Mouse (Mus musculus): ENCODE measurements at regions not wholly inside any gene's neighbourhood (a gene's known extent, or its start where the extent isn't known, plus 50 kb on each side); places are given as distances from the start of the nearest gene placed in this dataset.
"Not testable (repeated sequence)": the region's sequence is repeated elsewhere in the genome, so short reads cannot be mapped to it uniquely, and the experiment has no call there.

- H3K36me3 ChIP-seq; H3K4me3 ChIP-seq; H3K4me1 ChIP-seq (replicated peaks); ATAC-seq (ENCODE audit: low FRiP score, low read depth); H3K27ac ChIP-seq (replicated peaks); H3K4me2 ChIP-seq; H3K9ac ChIP-seq; H3K27me3 ChIP-seq; H3K9me3 ChIP-seq: not testable (repeated sequence)
- no CpG with 5 or more reads among the region's 1 CpGs for WGBS
Observed at GRCm38 (mm10) chr2:100459641-100460040, 1164.9 kb upstream of the Rag2 start.

DNA sequence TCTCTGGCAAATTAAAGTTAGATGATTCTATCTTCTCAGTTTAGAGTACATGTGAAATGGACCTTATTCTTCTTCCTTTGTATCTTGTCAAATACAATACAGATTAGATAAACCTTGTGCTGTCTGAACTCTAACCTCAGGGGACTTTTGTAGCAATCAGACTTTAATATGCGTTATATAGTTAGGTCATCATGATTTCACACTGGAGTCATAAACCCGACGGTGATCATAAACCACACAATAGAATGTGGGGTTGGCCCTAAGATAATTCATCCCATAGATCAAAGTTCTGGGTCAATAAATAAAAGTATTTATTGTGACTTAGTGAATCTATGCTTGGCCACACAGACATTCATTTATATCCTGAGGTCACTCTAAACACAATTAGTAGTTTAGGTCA lies 1138.3 kb upstream of the Rag2 start:
- not testable (repeated sequence) for H3K27me3 ChIP-seq; H3K4me2 ChIP-seq; H3K36me3 ChIP-seq; H3K27ac ChIP-seq (replicated peaks); H3K4me3 ChIP-seq; H3K4me1 ChIP-seq (replicated peaks); H3K9me3 ChIP-seq; H3K9ac ChIP-seq; ATAC-seq (ENCODE audit: low FRiP score, low read depth)
- no CpG with 5 or more reads among the region's 3 CpGs for WGBS

DNA sequence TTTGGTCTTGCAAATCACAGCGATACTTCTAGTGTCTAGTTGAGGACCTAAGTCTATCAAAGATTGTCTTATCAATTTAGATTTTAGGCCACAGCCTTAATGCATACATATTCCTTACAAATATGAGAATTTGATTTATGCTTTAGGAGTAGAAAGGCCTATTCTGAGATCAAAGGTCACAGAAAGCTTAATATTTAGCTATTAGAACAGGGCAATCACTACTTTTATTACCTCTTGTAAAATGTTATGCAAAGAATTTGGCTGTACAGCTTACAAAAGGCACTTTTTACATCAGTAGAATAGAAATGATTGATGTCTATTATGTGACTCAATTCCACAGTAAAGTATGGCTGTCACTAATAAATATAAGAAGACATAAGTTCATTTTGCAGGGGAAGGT lies 1119.4 kb upstream of the Rag2 start:
- not testable (repeated sequence) for H3K36me3 ChIP-seq; H3K4me2 ChIP-seq; H3K4me3 ChIP-seq; H3K4me1 ChIP-seq (replicated peaks); ATAC-seq (ENCODE audit: low FRiP score, low read depth); H3K27ac ChIP-seq (replicated peaks); H3K9ac ChIP-seq; H3K9me3 ChIP-seq; H3K27me3 ChIP-seq
- no CpG with 5 or more reads among the region's 1 CpGs for WGBS
